Comparison of ENCODE assay signal across 8 mouse cellular contexts in the genomic region with DNA sequence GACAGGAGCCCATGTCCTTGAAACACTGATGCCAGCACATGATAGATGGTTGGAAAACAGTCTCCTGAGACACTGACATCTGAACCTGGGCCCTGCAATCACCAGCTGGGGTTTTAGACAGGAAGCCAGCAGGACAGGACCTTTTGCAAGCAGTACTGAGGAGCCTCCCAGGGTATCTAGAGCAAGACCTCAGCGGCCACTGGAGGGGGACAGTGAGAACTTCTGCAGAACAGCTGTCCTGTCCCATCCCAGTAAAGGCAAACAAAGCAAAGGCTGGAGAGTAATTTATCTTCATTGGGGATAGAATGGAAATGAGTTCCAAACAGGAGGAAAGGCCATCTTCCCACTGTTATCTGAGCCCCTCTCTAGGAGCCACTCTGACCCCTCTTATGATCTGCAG. TPM values are rescaled to one million over a fixed set of nuclear protein-coding genes. Genes with fewer than 3 reads are reported as not detected.
DNase-seq lines count a peak whose midpoint lies in the region; ATAC-seq and TF ChIP-seq lines count a peak whose summit lies in the region.

No protein-coding gene starts in this region.

- peak; percentile 78 for TF ChIP-seq CTCF in liver, postnatal 0 days (IDR thresholded peaks at IDR 0.05; ENCODE audit: low read depth)

- peak; percentile 38 for DNase-seq in ovary, postnatal 36 days (ENCODE audit: low spot score)
- DNase-seq in ovary, postnatal 14 days (ENCODE audit: low spot score) = no peak
- DNase-seq in adrenal gland, postnatal 36 days = peak; percentile 71 to 77
- DNase-seq in heart, postnatal 14 days = peak; percentile 74 to 76
- peak; percentile 80 for DNase-seq in liver, postnatal 0 days
- DNase-seq in cerebellum, adult 9-11 months = no peak

- no peak overlapping the region for H3K4me2 ChIP-seq in liver, postnatal 0 days (ENCODE audit: low read depth, low read length)
- no peak overlapping the region for H3K4me2 ChIP-seq in stomach, embryonic 16.5 days (ENCODE audit: low read depth, low read length)
- no peak overlapping the region for H3K4me2 ChIP-seq in forebrain, embryonic 13.5 days

- no peak overlapping the region for H3K9ac ChIP-seq in liver, postnatal 0 days (replicated peaks)
- H3K9ac ChIP-seq in stomach, embryonic 16.5 days (ENCODE audit: low read length) = no peak overlapping the region
- H3K9ac ChIP-seq in forebrain, embryonic 13.5 days = no peak overlapping the region

- no peaks in the 10 kb centered on the region for H3K27me3 ChIP-seq in liver, postnatal 0 days (ENCODE audit: insufficient read depth, low read length)
- no peaks in the 10 kb centered on the region for H3K27me3 ChIP-seq in stomach, embryonic 16.5 days (ENCODE audit: control insufficient read depth, insufficient read depth, low read length)
- peaks cover 21% of the 10 kb centered on the region; the same call in 1 of the 2 replicates for H3K27me3 ChIP-seq in forebrain, embryonic 13.5 days

- 0 out of 2 replicates have a peak overlapping the region, but pooled peaks have one; percentile 8 for H3K27ac ChIP-seq in liver, postnatal 0 days (ENCODE audit: low read depth)
- peak overlapping the region; percentile 47; the same call in 1 of the 2 replicates for H3K27ac ChIP-seq in stomach, embryonic 16.5 days (ENCODE audit: low read length)
- no peak overlapping the region for H3K27ac ChIP-seq in forebrain, embryonic 13.5 days

- no peak overlapping the region for H3K4me3 ChIP-seq in liver, postnatal 0 days (ENCODE audit: low read depth, low read length)
- no peak overlapping the region for H3K4me3 ChIP-seq in stomach, embryonic 16.5 days (replicated peaks; ENCODE audit: low read length)
- no peak overlapping the region for H3K4me3 ChIP-seq in forebrain, embryonic 13.5 days

- no peaks in the 10 kb centered on the region for H3K36me3 ChIP-seq in liver, postnatal 0 days (replicated peaks; ENCODE audit: insufficient read depth, low read length)
- no peaks in the 10 kb centered on the region for H3K36me3 ChIP-seq in stomach, embryonic 16.5 days (ENCODE audit: control insufficient read depth, insufficient read depth, low read length)
- H3K36me3 ChIP-seq in forebrain, embryonic 13.5 days (ENCODE audit: poor library complexity, severe bottlenecking) = no peaks in the 10 kb centered on the region

- intact Hi-C loops in heart, postnatal 14 days (cut with DNase I) = loop anchor here (5.0 to 10.0 kb wide), 3 partner anchors 62 to 340 kb away; no protein-coding TSS in a partner anchor

- no peak for TF ChIP-seq EP300 in liver, postnatal 0 days (IDR thresholded peaks at IDR 0.05; ENCODE audit: low read depth)

- 4% methylated on average over 1 of the region's 1 CpGs for WGBS in liver, postnatal 0 days (ENCODE audit: insufficient replicate concordance)
- WGBS in stomach, embryonic 16.5 days = 14% methylated on average over 1 of the region's 1 CpGs
- 0% methylated on average over 1 of the region's 1 CpGs for whole genome bisulfite sequencing in forebrain, embryonic 13.5 days

- H3K9me3 ChIP-seq in liver, postnatal 0 days (ENCODE audit: low read length) = 0 out of 2 replicates have a peak, but pooled peaks cover 3% of the 10 kb centered on the region
- H3K9me3 ChIP-seq in stomach, embryonic 16.5 days (replicated peaks; ENCODE audit: control insufficient read depth, low read length) = no peaks in the 10 kb centered on the region
- no peaks in the 10 kb centered on the region for H3K9me3 ChIP-seq in forebrain, embryonic 13.5 days (replicated peaks)

- H3K4me1 ChIP-seq in liver, postnatal 0 days (ENCODE audit: insufficient read depth) = peaks cover 26% of the 10 kb centered on the region
- H3K4me1 ChIP-seq in stomach, embryonic 16.5 days (ENCODE audit: control insufficient read depth, insufficient read depth, low read length) = peaks cover 25% of the 10 kb centered on the region
- H3K4me1 ChIP-seq in forebrain, embryonic 13.5 days = peaks cover 25% of the 10 kb centered on the region

- ATAC-seq in liver, postnatal 0 days = peak; percentile 40; the same call in 1 of the 2 replicates
- no peak for ATAC-seq in stomach, embryonic 16.5 days (ENCODE audit: insufficient read depth, low FRiP score)
- ATAC-seq in forebrain, embryonic 13.5 days = no peak

RNA-seq across cellular contexts. Expression of a gene that starts 1.5 kb away (rescaled TPM):
- 1 to 10 TPM; 3.4 to 5.5 TPM for total RNA-seq in adrenal gland, postnatal 36 days (2021)
- total RNA-seq in heart, postnatal 14 days (2021) = 10 to 100 TPM; 65.7 to 75.7 TPM
- polyA plus RNA-seq in liver, postnatal 0 days (2015; fragmentation: Nextera tagmentation; extraction: Ambion mirVana) = 8.6 and 12.1 TPM in 2 replicates
- polyA plus RNA-seq in stomach, embryonic 16.5 days (2015; fragmentation: Nextera tagmentation; extraction: Ambion mirVana) = 59.8 and 64.7 TPM in 2 replicates
- 3.9 TPM in 2 replicates for polyA plus RNA-seq in forebrain, embryonic 13.5 days (2015; fragmentation: Nextera tagmentation; extraction: Ambion mirVana)

Comparison
In these comparisons a context has a peak if more than half of its experiments do, and no peak if none do; other contexts are left out.
1. DNase-seq: peak in ovary, postnatal 36 days (single experiment), adrenal gland, postnatal 36 days (2 of 2), heart, postnatal 14 days (2 of 2) and liver, postnatal 0 days (single experiment); none in ovary, postnatal 14 days (single experiment) and cerebellum, adult 9-11 months (single experiment).